Mouse (Mus musculus): Measurements from ENCODE around the gene Slc6a17. TPM values are rescaled to one million over a fixed set of nuclear protein-coding genes. Genes with fewer than 3 reads are reported as not detected.

Gene Slc6a17
- polyA plus RNA-seq, 1 experiment from 2014 or later: 2.1 TPM

DNA sequence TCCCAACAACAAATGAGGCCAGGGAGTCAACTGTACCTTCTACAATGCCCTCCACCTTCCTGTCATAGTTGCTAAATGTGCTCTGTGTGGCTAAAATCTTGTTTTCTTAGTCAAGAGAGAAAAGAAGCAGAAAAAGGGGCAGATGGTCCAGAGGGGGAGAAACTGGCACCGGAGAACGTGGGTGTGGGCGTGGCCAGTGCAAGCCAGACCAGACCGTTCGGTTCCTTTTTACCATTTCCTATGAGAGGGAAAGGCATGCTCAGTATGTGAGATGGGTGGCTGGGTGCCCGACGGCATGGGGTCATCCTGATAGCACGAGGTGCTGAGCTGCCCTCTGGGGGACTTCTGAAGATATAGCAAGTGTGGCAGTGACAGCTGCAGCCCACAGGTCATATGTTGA, 9.1 kb downstream of the Slc6a17 start:
- Histone ChIP-seq H3K9me3 (replicated peaks; ENCODE audit: control insufficient read depth, low read length) (no peaks in the 10 kb centered on the region), H3K27ac (ENCODE audit: low read length) (no peak overlapping the region), H3K4me3 (replicated peaks; ENCODE audit: low read length) (no peak overlapping the region), H3K27me3 (ENCODE audit: control insufficient read depth, insufficient read depth, low read length) (no peaks in the 10 kb centered on the region), H3K36me3 (ENCODE audit: control insufficient read depth, insufficient read depth, low read length) (no peaks in the 10 kb centered on the region), H3K4me1 (ENCODE audit: control insufficient read depth, insufficient read depth, low read length) (peaks cover 4% of the 10 kb centered on the region; the same call in 1 of the 2 replicates), H3K9ac (ENCODE audit: low read length) (no peak overlapping the region), H3K4me2 (ENCODE audit: low read depth, low read length) (no peak overlapping the region)
- WGBS: 62% methylated on average over 8 of the region's 8 CpGs
- no peak for ATAC-seq (ENCODE audit: insufficient read depth, low FRiP score)

DNA sequence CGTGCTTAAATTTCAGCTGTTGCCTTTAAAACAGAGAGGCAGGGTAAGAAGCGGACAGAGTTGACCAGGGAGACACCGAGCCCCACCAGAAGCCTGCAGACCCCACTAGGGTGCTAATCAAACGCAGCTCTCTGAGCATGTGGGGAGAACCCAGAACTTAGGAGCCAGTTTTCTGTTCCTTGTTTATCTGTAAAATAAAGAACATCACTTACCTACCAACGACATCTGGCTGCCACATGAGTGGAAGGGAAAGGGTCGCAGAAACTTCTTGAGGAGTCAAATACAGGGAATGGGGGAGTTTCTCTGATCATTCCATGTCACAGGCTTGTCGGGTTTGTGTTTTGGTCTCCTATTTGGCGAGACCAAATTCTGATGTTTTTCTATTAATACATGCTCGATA, 9.9 kb downstream of the Slc6a17 start:
- no peak overlapping the region for H3K4me3 ChIP-seq (replicated peaks; ENCODE audit: low read length)
- H3K27me3 ChIP-seq (ENCODE audit: control insufficient read depth, insufficient read depth, low read length): no peaks in the 10 kb centered on the region
- no peak for ATAC-seq (ENCODE audit: insufficient read depth, low FRiP score)
- H3K27ac ChIP-seq (ENCODE audit: low read length): no peak overlapping the region
- H3K36me3 ChIP-seq (ENCODE audit: control insufficient read depth, insufficient read depth, low read length): no peaks in the 10 kb centered on the region
- WGBS: 77% methylated on average over 9 of the region's 9 CpGs
- H3K4me1 ChIP-seq (ENCODE audit: control insufficient read depth, insufficient read depth, low read length): peaks cover 4% of the 10 kb centered on the region; the same call in 1 of the 2 replicates
- no peaks in the 10 kb centered on the region for H3K9me3 ChIP-seq (replicated peaks; ENCODE audit: control insufficient read depth, low read length)
- H3K4me2 ChIP-seq (ENCODE audit: low read depth, low read length): no peak overlapping the region
- H3K9ac ChIP-seq (ENCODE audit: low read length): no peak overlapping the region

DNA sequence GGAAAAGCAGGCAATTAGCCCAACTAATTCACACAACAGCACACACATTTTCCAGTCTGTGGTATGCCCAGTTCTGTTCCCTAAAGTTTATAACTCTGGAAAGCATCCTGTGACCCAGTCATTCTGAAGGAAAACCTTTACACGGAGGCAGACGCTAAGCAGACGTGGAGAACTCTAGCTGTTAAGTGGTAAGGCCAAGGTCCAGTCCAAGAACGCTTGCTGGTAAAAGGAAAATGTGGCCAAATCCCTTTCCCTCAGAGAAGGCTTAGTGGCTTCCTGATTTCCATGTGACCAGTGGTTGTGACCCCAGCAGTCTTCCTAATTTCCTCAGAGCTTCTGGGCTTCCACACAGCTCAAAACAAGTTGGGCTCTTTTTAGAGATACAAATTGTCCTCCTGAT, 11.3 kb downstream of the Slc6a17 start:
- Histone ChIP-seq H3K4me3 (replicated peaks; ENCODE audit: low read length) (no peak overlapping the region), H3K4me1 (ENCODE audit: control insufficient read depth, insufficient read depth, low read length) (peaks cover 4% of the 10 kb centered on the region; the same call in 1 of the 2 replicates), H3K36me3 (ENCODE audit: control insufficient read depth, insufficient read depth, low read length) (no peaks in the 10 kb centered on the region), H3K4me2 (ENCODE audit: low read depth, low read length) (no peak overlapping the region), H3K27ac (ENCODE audit: low read length) (no peak overlapping the region), H3K9me3 (replicated peaks; ENCODE audit: control insufficient read depth, low read length) (no peaks in the 10 kb centered on the region), H3K27me3 (ENCODE audit: control insufficient read depth, insufficient read depth, low read length) (no peaks in the 10 kb centered on the region), H3K9ac (ENCODE audit: low read length) (no peak overlapping the region)
- 57% methylated on average over 4 of the region's 4 CpGs for WGBS
- ATAC-seq (ENCODE audit: insufficient read depth, low FRiP score): no peak

DNA sequence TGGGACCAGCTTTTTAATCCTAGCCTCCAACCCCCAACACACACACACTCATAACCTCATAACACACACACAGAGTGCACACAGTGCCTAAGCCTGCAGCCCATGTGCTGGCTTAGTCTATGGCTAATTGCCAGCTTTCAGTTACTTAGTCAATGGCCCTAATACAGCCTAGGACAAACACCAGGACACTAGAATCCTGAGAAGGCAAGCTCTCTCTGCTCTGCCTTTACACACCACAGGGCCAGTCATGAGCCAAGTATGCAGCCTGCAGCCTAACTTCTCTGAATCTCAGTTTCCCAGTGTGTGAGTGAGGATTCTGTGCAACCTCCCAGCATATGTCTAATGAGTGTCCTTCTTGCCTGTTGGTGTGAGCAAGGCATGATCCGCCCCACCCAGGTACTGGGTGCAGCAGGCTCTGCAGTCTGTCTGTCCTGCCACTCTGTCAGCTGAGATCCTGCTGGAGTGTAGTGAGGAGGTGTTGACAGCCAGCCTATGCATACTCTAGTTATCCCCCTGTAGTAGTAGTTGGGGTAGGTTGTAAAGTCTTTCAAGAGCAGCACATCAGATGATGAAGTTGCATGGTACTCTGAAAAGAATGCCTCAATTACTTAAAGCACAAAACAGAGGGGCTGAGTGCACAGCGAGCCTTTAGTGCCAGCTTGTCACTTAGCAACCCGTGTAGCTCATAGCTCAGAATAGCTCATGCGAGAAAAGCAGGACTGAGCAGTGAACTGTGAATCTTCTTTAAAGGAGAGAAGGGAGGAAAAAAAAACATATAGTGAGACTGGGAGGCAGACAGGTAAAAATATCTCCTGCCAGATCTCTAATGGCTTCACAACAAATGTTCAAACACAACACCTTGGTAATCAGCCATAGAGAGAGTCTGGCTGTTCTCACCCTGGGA, 12.1 kb downstream of the Slc6a17 start:
- Histone ChIP-seq H3K9ac (ENCODE audit: low read length) (no peak overlapping the region), H3K27me3 (ENCODE audit: control insufficient read depth, insufficient read depth, low read length) (no peaks in the 10 kb centered on the region), H3K4me1 (ENCODE audit: control insufficient read depth, insufficient read depth, low read length) (peaks cover 4% of the 10 kb centered on the region; the same call in 1 of the 2 replicates), H3K9me3 (replicated peaks; ENCODE audit: control insufficient read depth, low read length) (no peaks in the 10 kb centered on the region), H3K27ac (ENCODE audit: low read length) (no peak overlapping the region), H3K4me3 (replicated peaks; ENCODE audit: low read length) (no peak overlapping the region), H3K36me3 (ENCODE audit: control insufficient read depth, insufficient read depth, low read length) (no peaks in the 10 kb centered on the region), H3K4me2 (ENCODE audit: low read depth, low read length) (no peak overlapping the region)
- WGBS: 59% methylated on average over 4 of the region's 4 CpGs
- peak; percentile 32; the same call in 1 of the 2 replicates for ATAC-seq (ENCODE audit: insufficient read depth, low FRiP score)

DNA sequence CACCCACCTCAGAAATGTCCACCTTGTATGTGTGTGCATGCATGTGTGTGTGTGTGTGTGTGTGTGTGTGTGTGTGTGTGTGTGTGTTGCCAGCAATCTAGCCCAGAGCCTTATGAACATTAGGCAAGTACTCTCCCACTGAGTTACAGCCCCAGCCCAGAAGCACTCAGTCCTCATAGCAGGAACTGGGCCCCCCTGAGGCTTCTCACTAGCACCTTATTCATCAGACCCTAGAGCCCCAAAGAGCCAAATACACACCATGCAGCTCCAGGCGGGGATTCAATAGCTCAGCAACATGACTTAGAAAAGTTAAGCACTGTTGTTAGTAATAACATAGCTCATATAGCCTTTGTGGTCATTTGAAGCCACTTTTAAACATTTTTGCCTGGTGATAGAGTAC, 13.3 kb downstream of the Slc6a17 start:
- Histone ChIP-seq H3K9me3 (replicated peaks; ENCODE audit: control insufficient read depth, low read length) (0 out of 2 replicates have a peak, but pooled peaks cover 3% of the 10 kb centered on the region), H3K9ac (ENCODE audit: low read length) (no peak overlapping the region), H3K4me3 (replicated peaks; ENCODE audit: low read length) (no peak overlapping the region), H3K4me1 (ENCODE audit: control insufficient read depth, insufficient read depth, low read length) (peaks cover 4% of the 10 kb centered on the region; the same call in 1 of the 2 replicates), H3K27ac (ENCODE audit: low read length) (no peak overlapping the region), H3K36me3 (ENCODE audit: control insufficient read depth, insufficient read depth, low read length) (no peaks in the 10 kb centered on the region), H3K27me3 (ENCODE audit: control insufficient read depth, insufficient read depth, low read length) (no peaks in the 10 kb centered on the region), H3K4me2 (ENCODE audit: low read depth, low read length) (no peak overlapping the region)
- no peak for ATAC-seq (ENCODE audit: insufficient read depth, low FRiP score)
- WGBS: 59% methylated on average over 1 of the region's 1 CpGs

- peaks cover 4% of the 10 kb centered on the region; the same call in 1 of the 2 replicates for H3K4me1 ChIP-seq (ENCODE audit: control insufficient read depth, insufficient read depth, low read length)
- H3K4me2 ChIP-seq (ENCODE audit: low read depth, low read length): no peak overlapping the region
- H3K27me3 ChIP-seq (ENCODE audit: control insufficient read depth, insufficient read depth, low read length): no peaks in the 10 kb centered on the region
- H3K9me3 ChIP-seq (replicated peaks; ENCODE audit: control insufficient read depth, low read length): 0 out of 2 replicates have a peak, but pooled peaks cover 3% of the 10 kb centered on the region
- ATAC-seq (ENCODE audit: insufficient read depth, low FRiP score): no peak
- H3K36me3 ChIP-seq (ENCODE audit: control insufficient read depth, insufficient read depth, low read length): no peaks in the 10 kb centered on the region
- no peak overlapping the region for H3K9ac ChIP-seq (ENCODE audit: low read length)
- no peak overlapping the region for H3K4me3 ChIP-seq (replicated peaks; ENCODE audit: low read length)
- H3K27ac ChIP-seq (ENCODE audit: low read length): no peak overlapping the region
- 62% methylated on average over 2 of the region's 2 CpGs for WGBS
Measured at GRCm38 (mm10) chr3:107503716-107504115, 14.1 kb downstream of the Slc6a17 start.

GRCm38 (mm10) chr3:107501702-107502151, 16.1 kb downstream of the Slc6a17 start:
- WGBS: 35% methylated on average over 7 of the region's 7 CpGs
- no peak overlapping the region for H3K4me3 ChIP-seq (replicated peaks; ENCODE audit: low read length)
- no peak overlapping the region for H3K27ac ChIP-seq (ENCODE audit: low read length)
- peaks cover 4% of the 10 kb centered on the region; the same call in 1 of the 2 replicates for H3K4me1 ChIP-seq (ENCODE audit: control insufficient read depth, insufficient read depth, low read length)
- H3K36me3 ChIP-seq (ENCODE audit: control insufficient read depth, insufficient read depth, low read length): no peaks in the 10 kb centered on the region
- no peak overlapping the region for H3K9ac ChIP-seq (ENCODE audit: low read length)
- H3K27me3 ChIP-seq (ENCODE audit: control insufficient read depth, insufficient read depth, low read length): no peaks in the 10 kb centered on the region
- H3K9me3 ChIP-seq (replicated peaks; ENCODE audit: control insufficient read depth, low read length): 0 out of 2 replicates have a peak, but pooled peaks cover 3% of the 10 kb centered on the region
- ATAC-seq (ENCODE audit: insufficient read depth, low FRiP score): no peak
- H3K4me2 ChIP-seq (ENCODE audit: low read depth, low read length): no peak overlapping the region

GRCm38 (mm10) chr3:107500301-107500700, 17.5 kb downstream of the Slc6a17 start:
- Histone ChIP-seq H3K27me3 (ENCODE audit: control insufficient read depth, insufficient read depth, low read length) (no peaks in the 10 kb centered on the region), H3K27ac (ENCODE audit: low read length) (no peak overlapping the region), H3K4me1 (ENCODE audit: control insufficient read depth, insufficient read depth, low read length) (no peaks in the 10 kb centered on the region), H3K9ac (ENCODE audit: low read length) (no peak overlapping the region), H3K4me2 (ENCODE audit: low read depth, low read length) (no peak overlapping the region), H3K36me3 (ENCODE audit: control insufficient read depth, insufficient read depth, low read length) (no peaks in the 10 kb centered on the region), H3K4me3 (replicated peaks; ENCODE audit: low read length) (no peak overlapping the region), H3K9me3 (replicated peaks; ENCODE audit: control insufficient read depth, low read length) (0 out of 2 replicates have a peak, but pooled peaks cover 3% of the 10 kb centered on the region)
- 92% methylated on average over 11 of the region's 11 CpGs for WGBS
- ATAC-seq (ENCODE audit: insufficient read depth, low FRiP score): no peak

DNA sequence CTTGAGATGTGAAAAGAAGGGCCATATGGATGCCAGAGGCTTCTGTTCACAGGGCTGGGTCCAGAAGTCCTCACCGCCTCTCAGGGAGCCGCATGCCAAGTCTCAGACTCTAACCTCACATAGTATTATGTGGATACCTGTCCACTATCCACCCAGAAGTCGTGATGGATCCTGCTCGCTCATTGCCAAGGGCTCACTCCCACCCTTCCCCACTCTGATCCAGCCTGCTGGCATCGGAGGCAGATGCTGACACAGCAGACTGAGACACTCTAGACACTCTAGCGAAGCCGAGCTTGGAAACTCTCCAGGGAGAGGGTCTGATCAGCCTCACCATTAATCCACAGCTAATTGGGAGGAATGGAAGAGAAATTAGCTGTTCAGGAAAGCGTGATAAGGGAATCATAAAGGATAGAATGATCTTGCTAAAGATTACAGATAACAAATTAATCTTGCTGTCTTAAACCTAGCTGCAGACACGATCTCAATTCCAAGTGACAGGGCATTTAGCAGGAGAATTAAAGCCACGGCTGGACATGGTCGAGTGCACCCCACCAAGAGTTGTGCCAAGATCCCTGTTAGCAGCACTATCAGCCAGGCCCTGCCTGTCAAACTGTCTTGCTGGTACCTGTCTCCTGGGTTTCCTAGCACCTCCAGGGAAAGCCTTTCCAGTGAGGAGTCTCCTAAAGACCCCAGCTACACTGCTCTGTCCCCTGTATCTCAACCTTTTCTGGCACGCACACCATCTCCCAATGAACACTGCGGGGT, 21.6 kb downstream of the Slc6a17 start:
- Histone ChIP-seq H3K4me2 (ENCODE audit: low read depth, low read length) (no peak overlapping the region), H3K4me1 (ENCODE audit: control insufficient read depth, insufficient read depth, low read length) (peaks cover 8% of the 10 kb centered on the region), H3K36me3 (ENCODE audit: control insufficient read depth, insufficient read depth, low read length) (no peaks in the 10 kb centered on the region), H3K27ac (ENCODE audit: low read length) (no peak overlapping the region), H3K9ac (ENCODE audit: low read length) (no peak overlapping the region), H3K4me3 (replicated peaks; ENCODE audit: low read length) (no peak overlapping the region), H3K27me3 (ENCODE audit: control insufficient read depth, insufficient read depth, low read length) (no peaks in the 10 kb centered on the region), H3K9me3 (replicated peaks; ENCODE audit: control insufficient read depth, low read length) (0 out of 2 replicates have a peak, but pooled peaks cover 3% of the 10 kb centered on the region)
- no peak for ATAC-seq (ENCODE audit: insufficient read depth, low FRiP score)
- 68% methylated on average over 13 of the region's 13 CpGs for WGBS
